ENCODE assay signal across 8 mouse cellular contexts in the genomic region with DNA sequence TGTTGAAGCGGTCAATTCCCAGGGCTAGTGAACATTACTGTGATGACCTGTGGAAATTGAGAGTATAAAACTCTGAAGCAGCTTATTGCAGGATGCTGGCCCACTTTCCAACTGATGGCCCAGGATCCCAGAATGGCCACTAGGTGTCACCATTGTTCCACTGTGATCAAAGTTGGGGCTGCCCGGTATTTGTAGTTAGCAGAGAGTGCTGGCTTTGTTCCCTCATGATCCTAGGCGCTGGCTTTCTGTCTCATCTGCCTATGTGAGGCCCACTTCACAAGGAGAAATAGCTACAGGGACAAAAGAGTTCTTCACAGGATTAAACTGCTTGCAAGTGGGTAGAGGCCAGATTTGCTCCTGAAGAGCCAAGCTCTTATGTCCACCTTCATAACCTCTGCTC. TPM values are rescaled to one million over a fixed set of nuclear protein-coding genes. Genes with fewer than 3 reads are reported as not detected.
DNase-seq lines count a peak whose midpoint lies in the region; ATAC-seq and TF ChIP-seq lines count a peak whose summit lies in the region.

No protein-coding gene starts in this region.

- TF ChIP-seq CTCF in embryonic fibroblast, embryonic 13.5 days (IDR thresholded peaks at IDR 0.05; ENCODE audit: borderline replicate concordance, insufficient read depth, low read length) = peak; percentile 70; the same call in 1 of the 2 replicates
- peak; percentile 99 for TF ChIP-seq CTCF in kidney, postnatal 0 days (IDR thresholded peaks at IDR 0.05; ENCODE audit: low read depth)
- TF ChIP-seq CTCF in liver, adult 2 months (IDR thresholded peaks at IDR 0.05; ENCODE audit: low read depth, low read length) = peak; percentile 79

- peak; percentile 68; the same call in 1 of the 2 replicates for ATAC-seq in heart, embryonic 12.5 days (ENCODE audit: insufficient number of reproducible peaks, low FRiP score)
- peak; percentile 72; the same call in 1 of the 2 replicates for ATAC-seq in kidney, postnatal 0 days (replicated peaks; ENCODE audit: low FRiP score, low read depth)

- 4% methylated on average over 3 of the region's 3 CpGs for WGBS in heart, embryonic 12.5 days
- WGBS in kidney, postnatal 0 days = 3% methylated on average over 3 of the region's 3 CpGs
- WGBS in liver, adult 2 months = 1% methylated on average over 3 of the region's 3 CpGs

- peaks cover 1% of the 10 kb centered on the region for H3K36me3 ChIP-seq in heart, embryonic 12.5 days
- no peaks in the 10 kb centered on the region; the same call in 1 of the 2 replicates for H3K36me3 ChIP-seq in kidney, postnatal 0 days (ENCODE audit: insufficient read depth, low read length)
- H3K36me3 ChIP-seq in liver, adult 2 months (ENCODE audit: control insufficient read depth, insufficient read depth, low read length) = no peaks in the 10 kb centered on the region
- no peaks in the 10 kb centered on the region for H3K36me3 ChIP-seq in splenic B cell, adult 2 months (ENCODE audit: control insufficient read depth, insufficient read depth, low read length, poor library complexity, severe bottlenecking)

- no peaks in the 10 kb centered on the region for H3K9me3 ChIP-seq in heart, embryonic 12.5 days (replicated peaks)
- no peaks in the 10 kb centered on the region for H3K9me3 ChIP-seq in kidney, postnatal 0 days (replicated peaks; ENCODE audit: low read length)

- no peak overlapping the region for H3K4me2 ChIP-seq in heart, embryonic 12.5 days
- H3K4me2 ChIP-seq in kidney, postnatal 0 days (ENCODE audit: low read length) = no peak overlapping the region

- no peaks in the 10 kb centered on the region for H3K4me1 ChIP-seq in embryonic fibroblast, embryonic 13.5 days (ENCODE audit: control insufficient read depth, insufficient read depth, low read length)
- peaks cover 11% of the 10 kb centered on the region; the same call in 1 of the 2 replicates for H3K4me1 ChIP-seq in heart, embryonic 12.5 days (replicated peaks)
- H3K4me1 ChIP-seq in kidney, postnatal 0 days (replicated peaks; ENCODE audit: insufficient read depth, low read length) = no peaks in the 10 kb centered on the region
- H3K4me1 ChIP-seq in liver, adult 2 months (ENCODE audit: control insufficient read depth, insufficient read depth, low read length) = peaks cover 10% of the 10 kb centered on the region

- no peak for TF ChIP-seq POLR2A in embryonic fibroblast, embryonic 13.5 days (IDR thresholded peaks at IDR 0.05; ENCODE audit: low read depth, low read length)
- no peak for TF ChIP-seq POLR2A in liver, adult 2 months (IDR thresholded peaks at IDR 0.05; ENCODE audit: extremely low read depth, insufficient read depth, low read length)

- H3K9ac ChIP-seq in heart, embryonic 12.5 days = no peak overlapping the region
- no peak overlapping the region for H3K9ac ChIP-seq in kidney, postnatal 0 days (ENCODE audit: low read depth, low read length)
- H3K9ac ChIP-seq in liver, adult 2 months (ENCODE audit: low read depth, low read length) = no peak overlapping the region

- DNase-seq in CD4-positive, CD25-positive, alpha-beta regulatory T cell, adult 2 months (ENCODE audit: low read depth, low spot score) = peak; percentile 90
- DNase-seq in brain, adult 2 months (ENCODE audit: low read depth, low spot score) = peak; percentile 92
- peak; percentile 95 for DNase-seq in kidney, postnatal 0 days (ENCODE audit: low spot score)
- peak; percentile 63 for DNase-seq in liver, adult 2 months (ENCODE audit: extremely low read depth, low read depth, low spot score)
- peak; percentile 73 to 79 for DNase-seq in natural killer cell, adult 2 months (ENCODE audit: low spot score in 2 of 2)
- DNase-seq in splenic B cell, adult 2 months (ENCODE audit: low read depth, low spot score) = peak; percentile 89

- H3K4me3 ChIP-seq in embryonic fibroblast, embryonic 13.5 days (ENCODE audit: insufficient read depth, low read length) = no peak overlapping the region
- H3K4me3 ChIP-seq in heart, embryonic 12.5 days = no peak overlapping the region
- H3K4me3 ChIP-seq in kidney, postnatal 0 days (replicated peaks; ENCODE audit: low read depth, low read length) = no peak overlapping the region
- no peak overlapping the region for H3K4me3 ChIP-seq in liver, adult 2 months (ENCODE audit: insufficient read depth, low read depth, low read length)

- H3K79me2 ChIP-seq in liver, adult 2 months (ENCODE audit: control insufficient read depth, insufficient read depth, low read length) = no peaks in the 10 kb centered on the region

- no peak overlapping the region for H3K27ac ChIP-seq in embryonic fibroblast, embryonic 13.5 days (ENCODE audit: insufficient read depth, low read length)
- H3K27ac ChIP-seq in heart, embryonic 12.5 days (ENCODE audit: poor library complexity, severe bottlenecking) = no peak overlapping the region
- no peak overlapping the region for H3K27ac ChIP-seq in kidney, postnatal 0 days
- H3K27ac ChIP-seq in liver, adult 2 months (replicated peaks; ENCODE audit: insufficient read depth, low read depth, low read length) = no peak overlapping the region

- H3K27me3 ChIP-seq in heart, embryonic 12.5 days (replicated peaks) = no peaks in the 10 kb centered on the region
- H3K27me3 ChIP-seq in kidney, postnatal 0 days (ENCODE audit: insufficient read depth, low read length) = no peaks in the 10 kb centered on the region
- no peaks in the 10 kb centered on the region for H3K27me3 ChIP-seq in liver, adult 2 months (ENCODE audit: control insufficient read depth, insufficient read depth, low read length)
- no peaks in the 10 kb centered on the region for H3K27me3 ChIP-seq in splenic B cell, adult 2 months (ENCODE audit: control insufficient read depth, insufficient read depth, low read length, poor library complexity, severe bottlenecking)

RNA-seq across cellular contexts. Expression of gene Cenps, which starts 7.0 kb away (rescaled TPM):
- polyA plus RNA-seq in embryonic fibroblast, embryonic 13.5 days (2011; ENCODE audit: insufficient read length, low read depth, missing spikeins) = 7.3 and 8.9 TPM in 2 replicates
- polyA plus RNA-seq in heart, embryonic 12.5 days (2016; fragmentation: Nextera tagmentation; extraction: Ambion mirVana) = 26.9 and 27.9 TPM in 2 replicates
- 25.3 and 28.3 TPM in 2 replicates for polyA plus RNA-seq in kidney, postnatal 0 days (2015; fragmentation: Nextera tagmentation; extraction: Ambion mirVana)
- total RNA-seq in liver, adult 2 months (2014; rRNA removed) = 0.40 and 0.46 TPM in 2 replicates
- polyA plus RNA-seq in liver, adult 2 months (2012; rRNA removed) = 0.19 and 0.33 TPM in 2 replicates

RNA-seq across cellular contexts. Expression of gene Cort, which starts 17.9 kb away (rescaled TPM):
- polyA plus RNA-seq in embryonic fibroblast, embryonic 13.5 days (2011; ENCODE audit: insufficient read length, low read depth, missing spikeins) = not detected in 2 replicates
- not detected in 2 replicates for polyA plus RNA-seq in heart, embryonic 12.5 days (2016; fragmentation: Nextera tagmentation; extraction: Ambion mirVana)
- 0.18 TPM in 1 of 2 replicates, not detected in the other for polyA plus RNA-seq in kidney, postnatal 0 days (2015; fragmentation: Nextera tagmentation; extraction: Ambion mirVana)
- not detected in 2 replicates for total RNA-seq in liver, adult 2 months (2014; rRNA removed)
- not detected in 2 replicates for polyA plus RNA-seq in liver, adult 2 months (2012; rRNA removed)

RNA-seq across cellular contexts. Expression of gene Pgd, which starts 22.1 kb away (rescaled TPM):
- polyA plus RNA-seq in embryonic fibroblast, embryonic 13.5 days (2011; ENCODE audit: insufficient read length, low read depth, missing spikeins) = 112 and 179 TPM in 2 replicates
- polyA plus RNA-seq in heart, embryonic 12.5 days (2016; fragmentation: Nextera tagmentation; extraction: Ambion mirVana) = 90.0 and 91.1 TPM in 2 replicates
- polyA plus RNA-seq in kidney, postnatal 0 days (2015; fragmentation: Nextera tagmentation; extraction: Ambion mirVana) = 95.4 and 101 TPM in 2 replicates
- 13.1 and 17.6 TPM in 2 replicates for total RNA-seq in liver, adult 2 months (2014; rRNA removed)
- 45.0 and 51.1 TPM in 2 replicates for polyA plus RNA-seq in liver, adult 2 months (2012; rRNA removed)

RNA-seq across cellular contexts. Expression of gene Dffa, which starts 40.5 kb away (rescaled TPM):
- polyA plus RNA-seq in embryonic fibroblast, embryonic 13.5 days (2011; ENCODE audit: insufficient read length, low read depth, missing spikeins) = 12.7 and 14.7 TPM in 2 replicates
- polyA plus RNA-seq in heart, embryonic 12.5 days (2016; fragmentation: Nextera tagmentation; extraction: Ambion mirVana) = 37.8 and 39.9 TPM in 2 replicates
- polyA plus RNA-seq in kidney, postnatal 0 days (2015; fragmentation: Nextera tagmentation; extraction: Ambion mirVana) = 30.3 and 32.9 TPM in 2 replicates
- total RNA-seq in liver, adult 2 months (2014; rRNA removed) = 11.8 and 13.2 TPM in 2 replicates
- 14.5 and 14.8 TPM in 2 replicates for polyA plus RNA-seq in liver, adult 2 months (2012; rRNA removed)

RNA-seq across cellular contexts. Expression of gene Pex14, which starts 44.8 kb away (rescaled TPM):
- polyA plus RNA-seq in embryonic fibroblast, embryonic 13.5 days (2011; ENCODE audit: insufficient read length, low read depth, missing spikeins) = 28.9 and 34.6 TPM in 2 replicates
- 44.1 and 44.3 TPM in 2 replicates for polyA plus RNA-seq in heart, embryonic 12.5 days (2016; fragmentation: Nextera tagmentation; extraction: Ambion mirVana)
- 55.6 and 61.6 TPM in 2 replicates for polyA plus RNA-seq in kidney, postnatal 0 days (2015; fragmentation: Nextera tagmentation; extraction: Ambion mirVana)
- total RNA-seq in liver, adult 2 months (2014; rRNA removed) = 35.6 and 43.3 TPM in 2 replicates
- polyA plus RNA-seq in liver, adult 2 months (2012; rRNA removed) = 58.2 and 71.6 TPM in 2 replicates
